Mouse (Mus musculus) heart, postnatal 0 days (tissue): Measurements from ENCODE around the gene Hnrnpab.
"Not testable (repeated sequence)": the region's sequence is repeated elsewhere in the genome, so short reads cannot be mapped to it uniquely, and the experiment has no call there.

ENCODE experiments used
- CTCF ChIP-seq: IDR thresholded peaks from 2 replicates; pipeline ENCODE4 v1.5.1; 2016; ENCODE audit warnings: antibody characterized with exemption, control low read depth, low read depth
- EP300 ChIP-seq: IDR thresholded peaks from 2 replicates; pipeline ENCODE4 v1.6.1; 2016; ENCODE audit warnings: antibody characterized with exemption, low read depth

DNA sequence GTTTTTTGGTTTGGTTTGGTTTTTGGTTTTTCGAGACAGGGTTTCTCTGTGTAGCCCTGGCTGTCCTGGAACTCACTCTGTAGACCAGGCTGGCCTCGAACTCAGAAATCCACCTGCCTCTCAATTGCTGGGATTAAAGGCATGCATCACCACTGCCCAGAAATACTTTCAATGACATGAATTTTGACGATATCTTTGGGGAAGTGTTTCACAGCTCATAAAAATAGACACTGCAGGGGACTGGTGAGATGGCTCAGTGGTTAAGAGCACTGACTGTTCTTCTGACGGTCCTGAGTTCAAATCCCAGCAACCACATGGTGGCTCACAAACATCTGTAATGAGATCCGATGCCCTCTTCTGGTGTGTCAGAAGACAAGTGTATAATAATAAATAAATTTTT lies 3.3 kb upstream of the Hnrnpab start:
- TF ChIP-seq CTCF, EP300: not testable (repeated sequence)
